Mouse (Mus musculus): Measurements from ENCODE around the gene Trex2. TPM values are rescaled to one million over a fixed set of nuclear protein-coding genes. Genes with fewer than 3 reads are reported as not detected.
A peak's percentile ranks its signal among the peaks of the same experiment; 100 is the strongest.

Gene Trex2
- not detected in 2 replicates for polyA plus RNA-seq (2015; fragmentation: Nextera tagmentation; extraction: Ambion mirVana)

- Histone ChIP-seq H3K9me3 (no peaks in the 10 kb centered on the region), H3K9ac (no peak within 1 kb of the TSS), H3K27ac (replicated peaks) (no peak within 1 kb of the TSS), H3K36me3 (peaks cover 11% of the 10 kb centered on the region; the same call in 1 of the 2 replicates), H3K4me1 (replicated peaks) (no peaks in the 10 kb centered on the region), H3K4me2 (no peak within 1 kb of the TSS), H3K27me3 (no peaks in the 10 kb centered on the region), H3K4me3 (no peak within 1 kb of the TSS)
- 86% methylated on average over 11 of the region's 11 CpGs for WGBS
- no peak for ATAC-seq (ENCODE audit: low read depth)
These were observed at the start of gene Trex2 for GRCm38 (mm10) chrX:73435252-73435651. TSS of gene Trex2 (minus strand) at chrX:73435344.

- Histone ChIP-seq H3K27me3 (no peaks in the 10 kb centered on the region), H3K4me2 (peak overlapping the region; percentile 37)
- WGBS = 92% methylated on average over 4 of the region's 4 CpGs
These were observed 49.7 kb upstream of the Trex2 start for GRCm38 (mm10) chrX:73484870-73485269.

GRCm38 (mm10) chrX:73484076-73484475 is 48.9 kb upstream of the Trex2 start:
- peak overlapping the region; percentile 23 for H3K4me3 ChIP-seq
- H3K9me3 ChIP-seq = no peaks in the 10 kb centered on the region
- 0 out of 2 replicates have a peak overlapping the region, but pooled peaks have one; percentile 31 for H3K9ac ChIP-seq
- no peaks in the 10 kb centered on the region for H3K4me1 ChIP-seq (replicated peaks)
- 75% methylated on average over 1 of the region's 1 CpGs for WGBS
- H3K36me3 ChIP-seq = no peaks in the 10 kb centered on the region
- H3K4me2 ChIP-seq = peak overlapping the region; percentile 37
- no peak overlapping the region for H3K27ac ChIP-seq (replicated peaks)
- H3K27me3 ChIP-seq = no peaks in the 10 kb centered on the region
- no peak for ATAC-seq (ENCODE audit: low read depth)

More at GRCm38 (mm10) chrX:73484870-73485269, 49.7 kb upstream of the Trex2 start:
- H3K9me3 ChIP-seq = no peaks in the 10 kb centered on the region
- no peak overlapping the region for H3K27ac ChIP-seq (replicated peaks)
- no peak for ATAC-seq (ENCODE audit: low read depth)
- no peaks in the 10 kb centered on the region for H3K36me3 ChIP-seq
- H3K4me1 ChIP-seq (replicated peaks) = no peaks in the 10 kb centered on the region
- H3K4me3 ChIP-seq = 0 out of 2 replicates have a peak overlapping the region, but pooled peaks have one; percentile 23
- H3K9ac ChIP-seq = no peak overlapping the region

- no peaks in the 10 kb centered on the region for H3K9me3 ChIP-seq
These were observed 48.3 kb upstream of the Trex2 start, which contains the start of gene Bgn for GRCm38 (mm10) chrX:73483484-73483810. TSS of gene Bgn (plus strand) at chrX:73483602.

GRCm38 (mm10) chrX:73482643-73483483 is 47.7 kb upstream of the Trex2 start:
- H3K4me3 ChIP-seq = no peak overlapping the region
- no peak overlapping the region for H3K27ac ChIP-seq (replicated peaks)
- H3K27me3 ChIP-seq = no peaks in the 10 kb centered on the region
- H3K9me3 ChIP-seq = no peaks in the 10 kb centered on the region
- H3K36me3 ChIP-seq = no peaks in the 10 kb centered on the region
- H3K4me2 ChIP-seq = peak overlapping the region; percentile 37
- no peak for ATAC-seq (ENCODE audit: low read depth)
- no peak overlapping the region for H3K9ac ChIP-seq
- H3K4me1 ChIP-seq (replicated peaks) = no peaks in the 10 kb centered on the region
- 51% methylated on average over 3 of the region's 4 CpGs for WGBS

More at GRCm38 (mm10) chrX:73483484-73483810, 48.3 kb upstream of the Trex2 start, which contains the start of gene Bgn:
- Histone ChIP-seq H3K4me2 (peak within 1 kb of the TSS; percentile 37), H3K36me3 (no peaks in the 10 kb centered on the region), H3K4me1 (replicated peaks) (no peaks in the 10 kb centered on the region), H3K27ac (replicated peaks) (no peak within 1 kb of the TSS), H3K27me3 (no peaks in the 10 kb centered on the region), H3K4me3 (peak within 1 kb of the TSS; percentile 23), H3K9ac (0 out of 2 replicates have a peak within 1 kb of the TSS, but pooled peaks have one; percentile 31)
- WGBS = 26% methylated on average over 14 of the region's 14 CpGs
- ATAC-seq (ENCODE audit: low read depth) = no peak

GRCm38 (mm10) chrX:73480334-73480733 is 45.2 kb upstream of the Trex2 start:
- WGBS = 46% methylated on average over 2 of the region's 2 CpGs
- no peaks in the 10 kb centered on the region for H3K27me3 ChIP-seq
- no peaks in the 10 kb centered on the region for H3K4me1 ChIP-seq (replicated peaks)
- no peak overlapping the region for H3K27ac ChIP-seq (replicated peaks)
- ATAC-seq (ENCODE audit: low read depth) = no peak
- H3K4me3 ChIP-seq = no peak overlapping the region
- H3K9ac ChIP-seq = no peak overlapping the region
- H3K9me3 ChIP-seq = no peaks in the 10 kb centered on the region
- no peak overlapping the region for H3K4me2 ChIP-seq
- no peaks in the 10 kb centered on the region for H3K36me3 ChIP-seq

GRCm38 (mm10) chrX:73479656-73480055 is 44.5 kb upstream of the Trex2 start:
- Histone ChIP-seq H3K27me3 (no peaks in the 10 kb centered on the region), H3K36me3 (no peaks in the 10 kb centered on the region), H3K4me2 (no peak overlapping the region), H3K4me1 (replicated peaks) (no peaks in the 10 kb centered on the region), H3K9ac (no peak overlapping the region), H3K4me3 (no peak overlapping the region), H3K9me3 (no peaks in the 10 kb centered on the region), H3K27ac (replicated peaks) (no peak overlapping the region)
- ATAC-seq (ENCODE audit: low read depth) = no peak

GRCm38 (mm10) chrX:73477500-73477899 is 42.4 kb upstream of the Trex2 start:
- 81% methylated on average over 2 of the region's 2 CpGs for WGBS
- Histone ChIP-seq H3K36me3 (no peaks in the 10 kb centered on the region), H3K4me1 (replicated peaks) (no peaks in the 10 kb centered on the region), H3K27ac (replicated peaks) (no peak overlapping the region), H3K4me2 (no peak overlapping the region), H3K27me3 (no peaks in the 10 kb centered on the region), H3K9ac (no peak overlapping the region), H3K4me3 (no peak overlapping the region), H3K9me3 (no peaks in the 10 kb centered on the region)
- ATAC-seq (ENCODE audit: low read depth) = no peak

GRCm38 (mm10) chrX:73476621-73477020 is 41.5 kb upstream of the Trex2 start:
- no peak for ATAC-seq (ENCODE audit: low read depth)
- no peaks in the 10 kb centered on the region for H3K36me3 ChIP-seq
- H3K9ac ChIP-seq = no peak overlapping the region
- WGBS = 77% methylated on average over 2 of the region's 2 CpGs
- H3K27ac ChIP-seq (replicated peaks) = no peak overlapping the region
- no peaks in the 10 kb centered on the region for H3K9me3 ChIP-seq
- no peak overlapping the region for H3K4me2 ChIP-seq
- H3K27me3 ChIP-seq = no peaks in the 10 kb centered on the region
- no peaks in the 10 kb centered on the region for H3K4me1 ChIP-seq (replicated peaks)
- no peak overlapping the region for H3K4me3 ChIP-seq

GRCm38 (mm10) chrX:73475658-73476256 is 40.6 kb upstream of the Trex2 start:
- no peak overlapping the region for H3K9ac ChIP-seq
- WGBS = 96% methylated on average over 1 of the region's 1 CpGs
- H3K27ac ChIP-seq (replicated peaks) = no peak overlapping the region
- no peaks in the 10 kb centered on the region for H3K4me1 ChIP-seq (replicated peaks)
- H3K4me2 ChIP-seq = no peak overlapping the region
- ATAC-seq (ENCODE audit: low read depth) = no peak
- H3K9me3 ChIP-seq = no peaks in the 10 kb centered on the region
- H3K4me3 ChIP-seq = no peak overlapping the region
- H3K36me3 ChIP-seq = no peaks in the 10 kb centered on the region
- no peaks in the 10 kb centered on the region for H3K27me3 ChIP-seq

- no peaks in the 10 kb centered on the region for H3K36me3 ChIP-seq
- H3K9me3 ChIP-seq = no peaks in the 10 kb centered on the region
- no peak overlapping the region for H3K9ac ChIP-seq
- ATAC-seq (ENCODE audit: low read depth) = no peak
- no peaks in the 10 kb centered on the region for H3K27me3 ChIP-seq
- no peak overlapping the region for H3K27ac ChIP-seq (replicated peaks)
- WGBS = 66% methylated on average over 12 of the region's 12 CpGs
- no peaks in the 10 kb centered on the region for H3K4me1 ChIP-seq (replicated peaks)
- no peak overlapping the region for H3K4me2 ChIP-seq
- no peak overlapping the region for H3K4me3 ChIP-seq
These were observed 39.4 kb upstream of the Trex2 start for GRCm38 (mm10) chrX:73474340-73475165.

GRCm38 (mm10) chrX:73471764-73472163 is 36.6 kb upstream of the Trex2 start:
- no peaks in the 10 kb centered on the region for H3K36me3 ChIP-seq
- H3K4me3 ChIP-seq = no peak overlapping the region
- no peak overlapping the region for H3K27ac ChIP-seq (replicated peaks)
- no peaks in the 10 kb centered on the region for H3K27me3 ChIP-seq
- ATAC-seq (ENCODE audit: low read depth) = no peak
- no peak overlapping the region for H3K4me2 ChIP-seq
- 91% methylated on average over 3 of the region's 3 CpGs for WGBS
- H3K9me3 ChIP-seq = no peaks in the 10 kb centered on the region
- no peaks in the 10 kb centered on the region for H3K4me1 ChIP-seq (replicated peaks)
- no peak overlapping the region for H3K9ac ChIP-seq

Data from neural tube, embryonic 13.5 days (tissue).